Mouse (Mus musculus) kidney, postnatal 14 days (tissue): ENCODE measurements at regions not wholly inside any gene's neighbourhood (a gene's known extent, or its start where the extent isn't known, plus 50 kb on each side); places are given as distances from the start of the nearest gene placed in this dataset.

Experiments
- DNase-seq: peaks from one replicate; pipeline ENCODE4 v3.0.0; 2022; ENCODE audit warnings: mixed read lengths

DNA sequence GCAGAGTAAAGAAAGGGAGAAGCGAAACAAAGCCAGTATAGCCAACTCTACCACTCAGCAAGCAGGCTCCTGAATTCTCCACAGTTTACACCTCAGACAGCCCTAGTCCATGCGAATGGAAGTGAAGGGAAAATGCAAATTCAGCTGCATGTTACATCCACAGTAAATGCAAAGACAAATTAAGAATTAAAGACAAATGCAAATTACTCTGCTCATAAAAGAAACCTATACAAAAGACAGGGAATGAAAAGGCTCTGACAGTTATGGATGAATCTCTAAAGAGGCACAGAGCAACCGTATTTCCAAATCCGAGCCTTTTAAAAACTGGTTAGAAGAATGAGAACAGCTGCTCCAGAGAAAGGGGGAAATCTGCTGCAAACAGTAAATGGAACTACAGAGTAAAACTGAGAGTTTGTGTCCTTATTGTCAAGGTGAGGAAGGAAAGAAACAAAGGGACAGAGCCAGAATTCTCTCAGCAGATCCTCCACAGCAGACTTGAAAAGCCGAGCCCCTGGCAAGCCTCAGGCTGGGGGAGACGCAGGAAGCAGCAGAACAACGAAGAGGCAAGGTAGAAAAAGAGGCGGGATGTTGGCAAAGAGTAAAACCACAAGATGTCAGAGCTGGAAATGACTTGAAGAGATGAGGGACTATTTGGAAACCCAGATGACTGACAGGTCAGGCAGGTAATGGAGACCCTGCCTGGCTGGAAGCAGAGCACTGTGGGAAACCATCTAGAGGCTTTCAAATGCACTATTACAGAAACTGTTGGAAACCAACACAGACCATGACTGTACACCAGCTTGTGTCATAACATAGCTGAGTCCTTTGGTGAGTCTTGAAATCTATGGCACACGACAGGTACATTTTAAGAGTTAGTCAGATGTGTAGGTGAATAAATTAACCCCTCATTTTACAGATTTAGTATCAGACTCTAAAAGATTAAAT lies 184.5 kb upstream of the Acvr2a start:
- no peak for DNase-seq

DNA sequence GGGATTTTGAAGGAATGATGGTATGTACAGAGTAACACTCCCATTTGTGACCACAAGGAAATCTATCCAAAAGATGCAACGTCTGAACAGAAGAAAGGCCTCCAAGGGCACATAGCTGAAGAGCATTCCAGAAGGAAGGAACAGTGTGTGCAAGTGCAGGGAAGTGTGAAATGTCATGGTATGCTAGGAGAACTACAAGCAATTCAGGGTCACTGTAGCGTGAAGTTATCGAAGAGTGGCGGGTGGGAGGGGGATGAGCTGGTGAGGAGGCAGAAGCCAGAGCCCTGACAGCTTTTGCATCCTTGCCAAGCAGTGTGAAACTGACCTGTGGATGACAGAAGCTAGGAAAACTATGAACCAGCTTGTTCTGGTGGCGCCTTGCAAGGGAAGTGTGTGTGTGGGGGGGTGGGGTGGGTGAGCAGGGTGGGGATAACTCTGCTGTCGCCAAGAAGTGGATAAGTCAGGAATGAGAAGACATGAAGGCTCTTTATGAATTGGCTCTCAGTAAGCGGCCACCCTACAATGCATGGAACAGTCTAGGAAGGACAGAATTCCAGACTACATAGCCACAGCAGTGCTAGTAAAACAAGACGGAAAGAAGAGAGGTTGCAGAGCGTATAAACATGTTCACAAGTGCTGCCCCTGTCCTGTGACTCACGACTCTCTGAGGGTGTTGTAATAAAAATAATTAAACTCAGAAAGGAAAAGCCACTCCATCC lies 179.3 kb upstream of the Acvr2a start:
- peak; percentile 21 for DNase-seq

- DNase-seq: no peak
Observed at GRCm38 (mm10) chr2:48636108-48636507, 177.8 kb upstream of the Acvr2a start.

- DNase-seq: no peak
Observed at GRCm38 (mm10) chr2:48644114-48644513, 169.8 kb upstream of the Acvr2a start.

DNA sequence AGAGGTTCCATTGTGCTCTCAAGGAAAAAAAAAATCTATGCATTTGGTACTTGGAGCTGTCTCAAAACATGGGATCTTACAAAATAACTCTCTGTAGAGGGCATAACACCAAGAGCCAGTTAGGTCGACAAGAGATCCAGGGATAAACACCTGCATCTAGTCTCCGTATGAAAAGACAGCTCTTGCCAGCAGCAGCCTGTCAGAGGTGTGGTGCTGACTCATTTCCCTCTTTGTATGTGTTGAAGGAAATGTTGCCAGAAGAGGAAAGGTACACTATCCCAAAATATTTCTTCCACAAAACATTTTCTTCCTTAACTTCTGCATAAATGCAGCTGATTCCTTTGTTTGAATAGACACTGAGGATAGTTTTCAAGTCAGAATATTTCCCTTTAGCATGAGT lies 163.6 kb upstream of the Acvr2a start:
- DNase-seq: no peak

DNA sequence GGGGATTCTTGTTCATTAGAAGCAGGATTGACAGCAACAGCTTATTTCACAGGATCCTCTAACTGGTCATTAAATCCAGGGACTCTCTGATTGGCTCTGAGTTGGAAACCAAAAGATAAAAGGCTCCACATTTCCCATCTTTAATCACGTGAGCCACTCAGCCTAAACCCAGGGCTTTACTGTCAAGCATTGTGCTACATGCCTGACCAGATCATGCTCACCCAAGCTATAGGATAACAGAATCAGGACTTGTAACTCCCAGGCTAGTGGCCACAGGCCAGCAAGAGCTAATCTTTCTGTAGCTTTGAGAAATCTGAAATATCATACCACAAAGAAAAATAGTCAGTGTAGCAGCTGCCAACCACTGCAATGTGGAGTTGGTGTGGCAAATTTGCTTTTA lies 152.7 kb upstream of the Acvr2a start:
- no peak for DNase-seq

GRCm38 (mm10) chr2:48665103-48665502 lies 148.8 kb upstream of the Acvr2a start:
- DNase-seq: no peak

- no peak for DNase-seq
Observed at GRCm38 (mm10) chr2:48689098-48689497, 124.8 kb upstream of the Acvr2a start.

DNA sequence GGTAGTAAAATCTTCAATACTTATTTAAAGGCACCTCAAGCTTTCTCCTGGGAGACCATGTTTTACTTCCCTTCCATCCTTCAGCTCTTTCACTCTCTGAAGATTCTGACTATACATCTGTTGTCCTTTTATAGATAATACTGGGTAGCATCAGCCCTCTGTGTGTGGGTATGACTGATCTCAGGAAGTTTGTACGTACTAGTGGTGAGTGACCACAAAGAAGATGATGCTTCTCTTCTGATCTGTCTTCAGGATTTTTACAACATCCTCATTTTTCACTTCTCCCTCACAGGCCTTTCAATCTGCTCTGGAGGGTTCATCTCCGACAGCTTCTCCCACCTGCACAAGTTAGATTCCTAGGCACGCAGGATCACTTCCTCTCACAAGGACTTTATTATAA lies 119.4 kb upstream of the Acvr2a start:
- no peak for DNase-seq

- DNase-seq: peak; percentile 29
Observed at GRCm38 (mm10) chr2:48700886-48701285, 113.0 kb upstream of the Acvr2a start.

GRCm38 (mm10) chr2:48705103-48705804 lies 108.7 kb upstream of the Acvr2a start:
- DNase-seq: peak; percentile 4

- no peak for DNase-seq
Observed at GRCm38 (mm10) chr2:48705805-48706150, 108.1 kb upstream of the Acvr2a start.

- DNase-seq: no peak
Observed at GRCm38 (mm10) chr2:48706188-48706587, 107.7 kb upstream of the Acvr2a start.

DNA sequence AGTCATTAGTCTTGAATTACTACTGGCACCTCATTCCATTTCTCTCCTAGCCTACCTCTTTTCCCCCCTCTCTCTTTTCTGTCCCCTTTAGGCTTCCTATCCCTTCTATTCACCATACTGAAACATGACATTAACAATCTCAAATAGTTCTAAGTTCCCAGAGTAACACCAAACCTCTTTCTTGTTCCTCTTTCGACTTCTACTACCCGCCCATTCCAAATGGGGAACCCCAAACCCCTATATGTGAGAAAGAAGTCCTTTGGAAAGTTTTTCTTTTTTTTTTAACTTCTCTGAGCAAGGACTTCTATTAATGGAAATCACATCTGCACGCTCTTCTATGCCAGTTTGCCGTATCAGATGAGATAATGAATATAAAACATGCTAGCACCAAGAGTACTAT lies 97.7 kb upstream of the Acvr2a start:
- no peak for DNase-seq

GRCm38 (mm10) chr2:48717770-48718169 lies 96.1 kb upstream of the Acvr2a start:
- no peak for DNase-seq

DNA sequence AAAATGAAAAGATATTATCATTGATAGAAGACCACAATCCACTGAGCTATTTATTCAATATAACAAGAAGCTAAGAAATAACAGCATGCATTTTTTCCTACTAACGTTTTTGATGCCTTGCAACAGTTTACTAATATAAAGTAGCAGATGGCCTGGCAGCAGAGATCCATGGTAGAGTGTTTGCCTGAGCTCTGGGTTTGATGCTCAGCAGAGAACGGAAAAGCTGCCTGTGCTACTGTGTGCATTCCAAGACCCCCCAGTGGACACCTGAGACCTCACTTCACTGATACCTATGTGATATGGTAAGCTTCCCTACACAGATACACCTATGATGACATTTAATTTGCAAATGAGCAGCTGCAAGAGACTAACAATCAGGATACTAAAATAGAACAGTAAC lies 95.6 kb upstream of the Acvr2a start:
- DNase-seq: no peak

- DNase-seq: no peak
Observed at GRCm38 (mm10) chr2:48730780-48731179, 83.1 kb upstream of the Acvr2a start.

GRCm38 (mm10) chr2:48733936-48734335 lies 80.0 kb upstream of the Acvr2a start:
- no peak for DNase-seq

GRCm38 (mm10) chr2:48734521-48734920 lies 79.4 kb upstream of the Acvr2a start:
- DNase-seq: peak; percentile 27

DNA sequence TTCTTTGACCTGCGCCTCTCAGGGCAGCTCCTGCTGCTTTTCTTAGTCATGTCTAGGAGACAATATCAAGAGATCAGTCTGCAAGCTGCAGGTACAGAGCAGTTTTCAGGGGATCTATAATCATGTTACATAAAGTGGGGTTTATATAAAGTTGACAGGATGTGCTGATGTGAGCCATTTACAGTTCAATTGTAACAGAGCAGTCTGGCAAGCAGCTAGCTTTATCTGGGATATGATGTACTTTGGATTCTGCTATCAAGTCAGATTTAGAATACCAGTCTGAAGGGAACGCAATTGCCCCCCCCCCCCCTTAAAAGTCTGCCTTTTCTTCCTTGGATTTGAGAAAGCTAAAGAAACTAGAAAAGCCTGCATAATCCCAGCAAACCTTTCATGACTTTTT lies 77.6 kb upstream of the Acvr2a start:
- no peak for DNase-seq
